Mouse (Mus musculus) midbrain, postnatal 0 days (tissue): ENCODE data around the gene Gprc6a. TPM values are rescaled to one million over a fixed set of nuclear protein-coding genes. Genes with fewer than 3 reads are reported as not detected.
A peak's percentile ranks its signal among the peaks of the same experiment; 100 is the strongest.

Experiments used
- ATAC-seq: fragments of 200-750 bp; cut with Nextera tagmentation; 2 replicates; pipeline ENCODE4 v1.8.0; 2017; ENCODE audit warnings: moderate number of reproducible peaks, mild to moderate bottlenecking, moderate TSS enrichment, moderate library complexity; ENCODE audit not compliant: low FRiP score
- DNase-seq: peaks from one replicate; pipeline ENCODE4 v3.0.0-alpha.2; 2015; ENCODE audit warnings: low spot score
- H3K27ac ChIP-seq: fragments of 300-500 bp; sonication (generic); 2 replicates; pipeline ENCODE4 v1.5.1; 2014; ENCODE audit warnings: low read depth, mild to moderate bottlenecking, low read length, mixed read lengths
- H3K27me3 ChIP-seq: fragments of 300-500 bp; sonication (generic); 2 replicates; pipeline ENCODE4 v1.6.1; 2014; ENCODE audit warnings: low read length, control low read depth, mixed read lengths; ENCODE audit not compliant: insufficient read depth
- H3K36me3 ChIP-seq: fragments of 300-500 bp; sonication (generic); 2 replicates; pipeline ENCODE4 v1.6.1; 2014; ENCODE audit warnings: low read length, control low read depth, mixed read lengths; ENCODE audit not compliant: insufficient read depth
- H3K4me1 ChIP-seq: fragments of 300-500 bp; sonication (generic); 2 replicates; pipeline ENCODE4 v1.6.1; 2014; ENCODE audit warnings: mild to moderate bottlenecking, control low read depth, antibody characterized with exemption, low read length, mixed read lengths; ENCODE audit not compliant: insufficient read depth
- H3K4me2 ChIP-seq: fragments of 300-500 bp; sonication (generic); 2 replicates; pipeline ENCODE4 v1.6.1; 2014; ENCODE audit warnings: low read depth, mild to moderate bottlenecking, low read length, mixed read lengths; ENCODE audit not compliant: poor library complexity, severe bottlenecking
- H3K4me3 ChIP-seq: fragments of 300-500 bp; sonication (generic); 2 replicates; pipeline ENCODE4 v1.5.1; 2014; ENCODE audit warnings: low read depth, mild to moderate bottlenecking, low read length, moderate library complexity
- H3K9ac ChIP-seq: fragments of 300-500 bp; sonication (generic); replicated peaks from 2 replicates; pipeline ENCODE4 v1.6.1; 2014; ENCODE audit warnings: mild to moderate bottlenecking, low read length, moderate library complexity, mixed read lengths; ENCODE audit not compliant: poor library complexity, severe bottlenecking
- H3K9me3 ChIP-seq: fragments of 300-500 bp; sonication (generic); 2 replicates; pipeline ENCODE4 v1.6.1; 2016; ENCODE audit warnings: low read length, control low read depth
- CTCF ChIP-seq: IDR thresholded peaks from 2 replicates; pipeline ENCODE4 v1.5.1; 2016; ENCODE audit warnings: antibody characterized with exemption, mild to moderate bottlenecking
- WGBS: fragments of 180-500 bp; shearing (Covaris S2); extraction: QIAGEN DNeasy Blood & Tissue Kit; methylation state at CpG from one replicate; pipeline ENCODE4 v1.1.7; 2014; 5-methylcytosine and 5-hydroxymethylcytosine counted together
- polyA plus RNA-seq: library from polyadenylated mRNA; unstranded; fragments of >200 nt; fragmentation: Nextera tagmentation; extraction: Ambion mirVana; gene quantifications from 2 replicates; pipeline ENCODE4 v1.2.1, GENCODE M21; 2015
- total RNA-seq: library from RNA; depleted of rRNA; stranded (reverse); fragments of >200 nt; gene quantifications from 2 replicates; pipeline ENCODE4 v1.2.3, GENCODE M21; 2014; rRNA removed

The Gprc6a gene
- total RNA-seq (not detected in 2 replicates), polyA plus RNA-seq (0.12 TPM in 1 of 2 replicates, not detected in the other)

- Histone ChIP-seq H3K4me1 (no peaks in the 10 kb centered on the region), H3K36me3 (no peaks in the 10 kb centered on the region), H3K9me3 (no peaks in the 10 kb centered on the region), H3K27ac (no peak within 1 kb of the TSS), H3K27me3 (no peaks in the 10 kb centered on the region), H3K4me2 (no peak within 1 kb of the TSS), H3K9ac (no peak within 1 kb of the TSS), H3K4me3 (no peak within 1 kb of the TSS)
- no peak for TF ChIP-seq CTCF
- ATAC-seq, result no peak
- DNase-seq, result peak; percentile 1
- 63% methylated on average over 8 of the region's 8 CpGs for WGBS
Observed at GRCm38 (mm10) chr10:51631411-51632136, at the start of gene Gprc6a. Gene Gprc6a (minus strand): TSS chr10:51631461.

GRCm38 (mm10) chr10:51678251-51678639 is 47.0 kb upstream of the Gprc6a start:
- no peak overlapping the region for H3K27ac ChIP-seq
- peaks cover 5% of the 10 kb centered on the region; the same call in 1 of the 2 replicates for H3K4me1 ChIP-seq
- H3K9me3 ChIP-seq, result no peaks in the 10 kb centered on the region
- peak overlapping the region; percentile 99 for H3K4me2 ChIP-seq
- no peak for ATAC-seq
- no peak for TF ChIP-seq CTCF
- H3K27me3 ChIP-seq, result peaks cover 14% of the 10 kb centered on the region
- WGBS, result 9% methylated on average over 10 of the region's 10 CpGs
- H3K4me3 ChIP-seq, result peak overlapping the region; percentile 55
- no peak overlapping the region for H3K9ac ChIP-seq
- no peaks in the 10 kb centered on the region for H3K36me3 ChIP-seq
- DNase-seq, result no peak

- Histone ChIP-seq H3K36me3 (no peaks in the 10 kb centered on the region), H3K9ac (peak within 1 kb of the TSS; percentile 52; the same call in 1 of the 2 replicates), H3K27ac (no peak within 1 kb of the TSS), H3K9me3 (no peaks in the 10 kb centered on the region), H3K4me3 (peak within 1 kb of the TSS; percentile 55), H3K4me1 (peaks cover 5% of the 10 kb centered on the region; the same call in 1 of the 2 replicates), H3K27me3 (peaks cover 14% of the 10 kb centered on the region), H3K4me2 (peak within 1 kb of the TSS; percentile 99)
- peak; percentile 2 for DNase-seq
- under 1% methylated on average over 38 of the region's 38 CpGs for WGBS
- ATAC-seq, result peak; percentile 81
- no peak for TF ChIP-seq CTCF
Observed at GRCm38 (mm10) chr10:51677548-51678250, 46.4 kb upstream of the Gprc6a start, which contains the start of gene Rfx6. Gene Rfx6 (plus strand): TSS chr10:51677756.

GRCm38 (mm10) chr10:51672082-51672779 is 41.0 kb upstream of the Gprc6a start:
- 0 out of 2 replicates have a peak, but pooled peaks have one; percentile 5 for ATAC-seq

GRCm38 (mm10) chr10:51671583-51671982 is 40.3 kb upstream of the Gprc6a start:
- TF ChIP-seq CTCF, result no peak
- WGBS, result 78% methylated on average over 4 of the region's 4 CpGs
- no peaks in the 10 kb centered on the region for H3K36me3 ChIP-seq
- H3K4me1 ChIP-seq, result no peaks in the 10 kb centered on the region
- no peak for DNase-seq
- H3K4me2 ChIP-seq, result no peak overlapping the region
- no peaks in the 10 kb centered on the region for H3K9me3 ChIP-seq
- H3K9ac ChIP-seq, result no peak overlapping the region
- ATAC-seq, result no peak
- H3K4me3 ChIP-seq, result no peak overlapping the region
- no peak overlapping the region for H3K27ac ChIP-seq
- 0 out of 2 replicates have a peak, but pooled peaks cover 3% of the 10 kb centered on the region for H3K27me3 ChIP-seq

More at GRCm38 (mm10) chr10:51672082-51672779, 41.0 kb upstream of the Gprc6a start:
- Histone ChIP-seq H3K4me2 (no peak overlapping the region), H3K9ac (no peak overlapping the region), H3K4me3 (no peak overlapping the region), H3K27me3 (0 out of 2 replicates have a peak, but pooled peaks cover 3% of the 10 kb centered on the region), H3K27ac (no peak overlapping the region), H3K9me3 (no peaks in the 10 kb centered on the region), H3K36me3 (no peaks in the 10 kb centered on the region), H3K4me1 (peaks cover under 1% of the 10 kb centered on the region; the same call in 1 of the 2 replicates)
- no peak for TF ChIP-seq CTCF
- 26% methylated on average over 1 of the region's 1 CpGs for WGBS
- DNase-seq, result no peak
